Mouse (Mus musculus) lung, embryonic 16.5 days (tissue): ENCODE measurements around the gene Serac1. TPM values are rescaled to one million over a fixed set of nuclear protein-coding genes. Genes with fewer than 3 reads are reported as not detected.
A peak's percentile ranks its signal among the peaks of the same experiment; 100 is the strongest.

Source experiments
- ATAC-seq: fragments of 200-750 bp; cut with Nextera tagmentation; 2 replicates; pipeline ENCODE4 v1.8.0; 2017; ENCODE audit warnings: low read depth, mild to moderate bottlenecking, moderate library complexity
- H3K27ac ChIP-seq: fragments of 300-500 bp; sonication (generic); 2 replicates; pipeline ENCODE4 v1.5.1; 2014; ENCODE audit warnings: mild to moderate bottlenecking, control low read depth, low read length
- H3K27me3 ChIP-seq: fragments of 300-500 bp; sonication (generic); 2 replicates; pipeline ENCODE4 v1.6.1; 2014; ENCODE audit warnings: low read depth, low read length, mixed read lengths; ENCODE audit not compliant: control insufficient read depth, insufficient read depth
- H3K36me3 ChIP-seq: fragments of 300-500 bp; sonication (generic); 2 replicates; pipeline ENCODE4 v1.6.1; 2014; ENCODE audit warnings: low read length; ENCODE audit not compliant: control insufficient read depth, insufficient read depth
- H3K4me1 ChIP-seq: fragments of 300-500 bp; sonication (generic); replicated peaks from 2 replicates; pipeline ENCODE4 v1.6.1; 2014; ENCODE audit warnings: low read length, mixed read lengths; ENCODE audit not compliant: control insufficient read depth, insufficient read depth
- H3K4me2 ChIP-seq: fragments of 300-500 bp; sonication (generic); 2 replicates; pipeline ENCODE4 v1.6.1; 2014; ENCODE audit warnings: low read depth, low read length, control low read depth
- H3K4me3 ChIP-seq: fragments of 300-500 bp; sonication (generic); 2 replicates; pipeline ENCODE4 v1.5.1; 2014; ENCODE audit warnings: mild to moderate bottlenecking, low read length, control low read depth
- H3K9ac ChIP-seq: fragments of 300-500 bp; sonication (generic); 2 replicates; pipeline ENCODE4 v1.6.1; 2014; ENCODE audit warnings: low read length, control low read depth
- H3K9me3 ChIP-seq: fragments of 300-500 bp; sonication (generic); 2 replicates; pipeline ENCODE4 v1.6.1; 2016; ENCODE audit warnings: low read length; ENCODE audit not compliant: control insufficient read depth
- WGBS: fragments of 180-500 bp; shearing (Covaris S2); extraction: QIAGEN DNeasy Blood & Tissue Kit; methylation state at CpG from one replicate; pipeline ENCODE4 v1.1.7; 2014; 5-methylcytosine and 5-hydroxymethylcytosine counted together
- polyA plus RNA-seq: library from polyadenylated mRNA; unstranded; fragments of >200 nt; fragmentation: Nextera tagmentation; extraction: Ambion mirVana; gene quantifications from 2 replicates; pipeline ENCODE4 v1.2.1, GENCODE M21; 2015

Gene Serac1
- polyA plus RNA-seq, 1 experiment from 2014 or later, result 4.4 TPM

GRCm38 (mm10) chr17:6083323-6083890 lies 3.9 kb upstream of the Serac1 start:
- H3K9ac ChIP-seq, result no peak overlapping the region
- no peak overlapping the region for H3K4me3 ChIP-seq
- no peak overlapping the region for H3K27ac ChIP-seq
- ATAC-seq, result no peak
- no peaks in the 10 kb centered on the region for H3K9me3 ChIP-seq
- H3K27me3 ChIP-seq, result no peaks in the 10 kb centered on the region
- WGBS, result 72% methylated on average over 5 of the region's 5 CpGs
- H3K4me2 ChIP-seq, result no peak overlapping the region
- peaks cover 6% of the 10 kb centered on the region; the same call in 1 of the 2 replicates for H3K4me1 ChIP-seq
- H3K36me3 ChIP-seq, result peaks cover 7% of the 10 kb centered on the region

GRCm38 (mm10) chr17:6073405-6073804 lies 6.1 kb downstream of the Serac1 start:
- no peak for ATAC-seq
- WGBS, result 82% methylated on average over 7 of the region's 7 CpGs

GRCm38 (mm10) chr17:6069866-6070265 lies 9.7 kb downstream of the Serac1 start:
- no peaks in the 10 kb centered on the region for H3K9me3 ChIP-seq
- H3K4me3 ChIP-seq, result no peak overlapping the region
- no peaks in the 10 kb centered on the region for H3K4me1 ChIP-seq
- 88% methylated on average over 6 of the region's 6 CpGs for WGBS
- no peak overlapping the region for H3K27ac ChIP-seq
- no peak overlapping the region for H3K9ac ChIP-seq
- no peaks in the 10 kb centered on the region for H3K27me3 ChIP-seq
- no peak for ATAC-seq
- peaks cover 7% of the 10 kb centered on the region; the same call in 1 of the 2 replicates for H3K36me3 ChIP-seq
- H3K4me2 ChIP-seq, result no peak overlapping the region

More at GRCm38 (mm10) chr17:6073405-6073804, 6.1 kb downstream of the Serac1 start:
- no peak overlapping the region for H3K27ac ChIP-seq
- no peak overlapping the region for H3K4me3 ChIP-seq
- peaks cover under 1% of the 10 kb centered on the region; the same call in 1 of the 2 replicates for H3K4me1 ChIP-seq
- no peak overlapping the region for H3K4me2 ChIP-seq
- 0 out of 2 replicates have a peak, but pooled peaks cover 4% of the 10 kb centered on the region for H3K36me3 ChIP-seq
- no peaks in the 10 kb centered on the region for H3K9me3 ChIP-seq
- H3K27me3 ChIP-seq, result no peaks in the 10 kb centered on the region
- no peak overlapping the region for H3K9ac ChIP-seq

- H3K9me3 ChIP-seq, result no peaks in the 10 kb centered on the region
- H3K4me3 ChIP-seq, result no peak overlapping the region
- peaks cover 5% of the 10 kb centered on the region for H3K36me3 ChIP-seq
- H3K9ac ChIP-seq, result no peak overlapping the region
- no peaks in the 10 kb centered on the region for H3K4me1 ChIP-seq
- H3K4me2 ChIP-seq, result no peak overlapping the region
- no peak overlapping the region for H3K27ac ChIP-seq
- H3K27me3 ChIP-seq, result no peaks in the 10 kb centered on the region
- ATAC-seq, result no peak
- WGBS, result 96% methylated on average over 7 of the region's 7 CpGs
These were observed 11.9 kb downstream of the Serac1 start for GRCm38 (mm10) chr17:6067613-6068012.

- H3K9me3 ChIP-seq, result no peaks in the 10 kb centered on the region
- peaks cover 3% of the 10 kb centered on the region for H3K36me3 ChIP-seq
- 89% methylated on average over 2 of the region's 2 CpGs for WGBS
- ATAC-seq, result no peak
- no peak overlapping the region for H3K4me3 ChIP-seq
- H3K4me2 ChIP-seq, result no peak overlapping the region
- H3K9ac ChIP-seq, result no peak overlapping the region
- H3K27ac ChIP-seq, result no peak overlapping the region
- H3K27me3 ChIP-seq, result no peaks in the 10 kb centered on the region
- no peaks in the 10 kb centered on the region for H3K4me1 ChIP-seq
These were observed 13.5 kb downstream of the Serac1 start for GRCm38 (mm10) chr17:6066021-6066420.

GRCm38 (mm10) chr17:6063532-6063931 lies 16.0 kb downstream of the Serac1 start:
- Histone ChIP-seq H3K27ac (no peak overlapping the region), H3K4me1 (no peaks in the 10 kb centered on the region), H3K9ac (no peak overlapping the region), H3K27me3 (no peaks in the 10 kb centered on the region), H3K4me2 (no peak overlapping the region), H3K4me3 (no peak overlapping the region), H3K9me3 (no peaks in the 10 kb centered on the region), H3K36me3 (peaks cover 5% of the 10 kb centered on the region)
- no peak for ATAC-seq
- WGBS, result 79% methylated on average over 5 of the region's 5 CpGs

- 78% methylated on average over 8 of the region's 8 CpGs for WGBS
- ATAC-seq, result no peak
- no peak overlapping the region for H3K4me2 ChIP-seq
- peaks cover 5% of the 10 kb centered on the region for H3K36me3 ChIP-seq
- H3K4me1 ChIP-seq, result no peaks in the 10 kb centered on the region
- H3K4me3 ChIP-seq, result no peak overlapping the region
- no peaks in the 10 kb centered on the region for H3K27me3 ChIP-seq
- no peak overlapping the region for H3K27ac ChIP-seq
- H3K9me3 ChIP-seq, result no peaks in the 10 kb centered on the region
- H3K9ac ChIP-seq, result no peak overlapping the region
These were observed 16.7 kb downstream of the Serac1 start for GRCm38 (mm10) chr17:6062793-6063192.

- Histone ChIP-seq H3K9me3 (no peaks in the 10 kb centered on the region), H3K4me1 (no peaks in the 10 kb centered on the region), H3K4me3 (no peak overlapping the region), H3K9ac (no peak overlapping the region), H3K27me3 (no peaks in the 10 kb centered on the region), H3K36me3 (0 out of 2 replicates have a peak, but pooled peaks cover 4% of the 10 kb centered on the region), H3K4me2 (peak overlapping the region; percentile 29; the same call in 1 of the 2 replicates), H3K27ac (no peak overlapping the region)
- WGBS, result 25% methylated on average over 5 of the region's 5 CpGs
- ATAC-seq, result no peak
These were observed 24.6 kb downstream of the Serac1 start for GRCm38 (mm10) chr17:6054934-6055355.

GRCm38 (mm10) chr17:6052801-6053200 lies 26.7 kb downstream of the Serac1 start:
- Histone ChIP-seq H3K9ac (no peak overlapping the region), H3K4me1 (no peaks in the 10 kb centered on the region), H3K27ac (no peak overlapping the region), H3K4me3 (no peak overlapping the region), H3K27me3 (no peaks in the 10 kb centered on the region), H3K9me3 (no peaks in the 10 kb centered on the region), H3K36me3 (0 out of 2 replicates have a peak, but pooled peaks cover 2% of the 10 kb centered on the region), H3K4me2 (no peak overlapping the region)
- ATAC-seq, result no peak
- 74% methylated on average over 4 of the region's 4 CpGs for WGBS
